Comparison of ENCODE assay signal across 8 mouse cellular contexts in genomic region chr9:21073044-21073840, GRCm38 (mm10). TPM values are rescaled to one million over a fixed set of nuclear protein-coding genes. Genes with fewer than 3 reads are reported as not detected.
A peak's percentile ranks its signal among the peaks of the same experiment; 100 is the strongest.
DNase-seq lines count a peak whose midpoint lies in the region; ATAC-seq and TF ChIP-seq lines count a peak whose summit lies in the region.

Gm49373 (minus strand) TSS chr9:21073096.
Fdx1l (minus strand) TSS chr9:21073614.

- peak within 1 kb of the TSS; percentile 87 for H3K4me2 ChIP-seq in heart, embryonic 13.5 days
- H3K4me2 ChIP-seq in liver, embryonic 12.5 days, result peak within 1 kb of the TSS; percentile 93
- H3K4me2 ChIP-seq in stomach, embryonic 15.5 days, result peak within 1 kb of the TSS; percentile 91

- no peaks in the 10 kb centered on the region for H3K27me3 ChIP-seq in C2C12 (ENCODE audit: control insufficient read depth, insufficient read depth, insufficient read length)
- no peaks in the 10 kb centered on the region for H3K27me3 ChIP-seq in erythroblast, embryonic 14.5 days (ENCODE audit: control insufficient read depth)
- H3K27me3 ChIP-seq in heart, embryonic 13.5 days (replicated peaks), result no peaks in the 10 kb centered on the region
- no peaks in the 10 kb centered on the region for H3K27me3 ChIP-seq in liver, embryonic 12.5 days (replicated peaks)
- no peaks in the 10 kb centered on the region for H3K27me3 ChIP-seq in stomach, embryonic 15.5 days (replicated peaks)

- WGBS in heart, embryonic 13.5 days, result 3% methylated on average over 58 of the region's 58 CpGs
- 1% methylated on average over 58 of the region's 58 CpGs for WGBS in liver, embryonic 12.5 days (ENCODE audit: insufficient replicate concordance)
- WGBS in stomach, embryonic 15.5 days, result 2% methylated on average over 58 of the region's 58 CpGs

- peak; percentile 74; the same call in 1 of the 2 replicates for ATAC-seq in heart, embryonic 13.5 days (ENCODE audit: extremely low read depth, insufficient number of reproducible peaks, low FRiP score, low TSS enrichment)
- ATAC-seq in liver, embryonic 12.5 days, result peak; percentile 91
- peak; percentile 94 for ATAC-seq in stomach, embryonic 15.5 days (ENCODE audit: insufficient read depth, low FRiP score, low read depth)

- peaks cover 31% of the 10 kb centered on the region for H3K79me2 ChIP-seq in C2C12 (ENCODE audit: control insufficient read depth, insufficient read depth)

- TF ChIP-seq POLR2A in brain, embryonic 14.5 days (IDR thresholded peaks at IDR 0.05; ENCODE audit: borderline replicate concordance, extremely low read depth, insufficient read depth, insufficient read length, poor library complexity, severe bottlenecking), result peak; percentile 51; the same call in 1 of the 2 replicates

- H3K36me3 ChIP-seq in C2C12 (ENCODE audit: control insufficient read depth, insufficient read depth), result peaks cover 42% of the 10 kb centered on the region
- peaks cover 67% of the 10 kb centered on the region for H3K36me3 ChIP-seq in erythroblast, embryonic 14.5 days (ENCODE audit: control insufficient read depth)
- peaks cover 74% of the 10 kb centered on the region for H3K36me3 ChIP-seq in heart, embryonic 13.5 days
- peaks cover 77% of the 10 kb centered on the region for H3K36me3 ChIP-seq in liver, embryonic 12.5 days
- H3K36me3 ChIP-seq in stomach, embryonic 15.5 days, result peaks cover 31% of the 10 kb centered on the region

- no peaks in the 10 kb centered on the region for H3K9me3 ChIP-seq in erythroblast, embryonic 14.5 days (ENCODE audit: control insufficient read depth, low read length)
- H3K9me3 ChIP-seq in heart, embryonic 13.5 days, result no peaks in the 10 kb centered on the region
- no peaks in the 10 kb centered on the region for H3K9me3 ChIP-seq in liver, embryonic 12.5 days (replicated peaks)
- no peaks in the 10 kb centered on the region for H3K9me3 ChIP-seq in stomach, embryonic 15.5 days

- H3ac ChIP-seq in C2C12 (ENCODE audit: control insufficient read depth, insufficient read length, low read depth), result peak within 1 kb of the TSS; percentile 95

- DNase-seq in brain, embryonic 14.5 days (ENCODE audit: low read depth), result peak; percentile 95
- peak; percentile 94 for DNase-seq in kidney, postnatal 10 days
- DNase-seq in natural killer cell, adult 2 months (ENCODE audit: low spot score in 2 of 2), result peak; percentile 80 to 82

- peak within 1 kb of the TSS; percentile 92 for H3K9ac ChIP-seq in heart, embryonic 13.5 days
- peak within 1 kb of the TSS; percentile 85 for H3K9ac ChIP-seq in liver, embryonic 12.5 days
- H3K9ac ChIP-seq in stomach, embryonic 15.5 days, result peak within 1 kb of the TSS; percentile 90

- peak within 1 kb of the TSS; percentile 71 for H3K27ac ChIP-seq in heart, embryonic 13.5 days (replicated peaks)
- H3K27ac ChIP-seq in liver, embryonic 12.5 days, result peak within 1 kb of the TSS; percentile 73
- H3K27ac ChIP-seq in stomach, embryonic 15.5 days, result peak within 1 kb of the TSS; percentile 52

- peaks cover 36% of the 10 kb centered on the region for H3K4me1 ChIP-seq in erythroblast, embryonic 14.5 days (ENCODE audit: control insufficient read depth)
- peaks cover 19% of the 10 kb centered on the region for H3K4me1 ChIP-seq in heart, embryonic 13.5 days
- peaks cover 33% of the 10 kb centered on the region for H3K4me1 ChIP-seq in liver, embryonic 12.5 days
- peaks cover 15% of the 10 kb centered on the region for H3K4me1 ChIP-seq in stomach, embryonic 15.5 days

- H3K79me3 ChIP-seq in C2C12 (ENCODE audit: low read depth), result peaks cover 22% of the 10 kb centered on the region

- no peak for TF ChIP-seq CTCF in C2C12 (IDR thresholded peaks at IDR 0.05; ENCODE audit: control insufficient read depth, insufficient read depth, insufficient read length)
- TF ChIP-seq CTCF in brain, embryonic 14.5 days (IDR thresholded peaks at IDR 0.05; ENCODE audit: borderline replicate concordance, extremely low read depth, insufficient read depth, insufficient read length), result no peak

- peak within 1 kb of the TSS; percentile 57 for H3K4me3 ChIP-seq in C2C12 (ENCODE audit: insufficient read depth, poor library complexity, severe bottlenecking)
- H3K4me3 ChIP-seq in erythroblast, embryonic 14.5 days (replicated peaks), result peak within 1 kb of the TSS; percentile 66
- H3K4me3 ChIP-seq in heart, embryonic 13.5 days, result peak within 1 kb of the TSS; percentile 86
- H3K4me3 ChIP-seq in liver, embryonic 12.5 days, result peak within 1 kb of the TSS; percentile 87
- peak within 1 kb of the TSS; percentile 93 for H3K4me3 ChIP-seq in stomach, embryonic 15.5 days (replicated peaks)

TF ChIP-seq in C2C12, 6 proteins besides CTCF, POLR2A, EP300 and RAD21:
- peak; percentile 97 for TF ChIP-seq USF1 (IDR thresholded peaks at IDR 0.05; ENCODE audit: low read depth)
- TF ChIP-seq MYOD1 (IDR thresholded peaks at IDR 0.05; ENCODE audit: control insufficient read depth, insufficient read length, low read depth), result no peak
- no peak for TF ChIP-seq CEBPB (IDR thresholded peaks at IDR 0.05; ENCODE audit: low read depth)
- TF ChIP-seq MAX (IDR thresholded peaks at IDR 0.05), result peak; percentile 91
- TF ChIP-seq MYOG (IDR thresholded peaks at IDR 0.05; ENCODE audit: control insufficient read depth, extremely low read depth, insufficient read length), result no peak
- TF ChIP-seq FOSL1 (IDR thresholded peaks at IDR 0.05; ENCODE audit: insufficient read depth, low read length, poor library complexity, severe bottlenecking), result no peak
TF ChIP-seq in C2C12: peak in this region for 2.

RNA-seq across cellular contexts. Expression of gene Gm49373, which starts in this region (rescaled TPM):
- polyA plus RNA-seq in C2C12 (2012; fragmentation: generic; extraction: Trizol), result 0.96 TPM
- 2.9 and 3.0 TPM in 2 replicates for polyA plus RNA-seq in brain, embryonic 14.5 days (2012; rRNA removed)
- 0.12 and 0.16 TPM in 2 replicates for polyA plus RNA-seq in erythroblast, embryonic 14.5 days (2012)
- 0.36 and 0.55 TPM in 2 replicates for polyA plus RNA-seq in heart, embryonic 13.5 days (2015; fragmentation: Nextera tagmentation; extraction: Ambion mirVana)
- 0.77 and 0.98 TPM in 2 replicates for polyA plus RNA-seq in liver, embryonic 12.5 days (2016; fragmentation: Nextera tagmentation; extraction: Ambion mirVana)
- polyA plus RNA-seq in stomach, embryonic 15.5 days (2015; fragmentation: Nextera tagmentation; extraction: Ambion mirVana), result 0.58 and 0.82 TPM in 2 replicates

RNA-seq across cellular contexts. Expression of gene Fdx1l, which starts in this region (rescaled TPM):
- 109 TPM for polyA plus RNA-seq in C2C12 (2012; fragmentation: generic; extraction: Trizol)
- polyA plus RNA-seq in brain, embryonic 14.5 days (2012; rRNA removed), result 68.4 and 86.0 TPM in 2 replicates
- 1.5 and 2.8 TPM in 2 replicates for polyA plus RNA-seq in erythroblast, embryonic 14.5 days (2012)
- polyA plus RNA-seq in heart, embryonic 13.5 days (2015; fragmentation: Nextera tagmentation; extraction: Ambion mirVana), result 51.1 and 53.4 TPM in 2 replicates
- polyA plus RNA-seq in liver, embryonic 12.5 days (2016; fragmentation: Nextera tagmentation; extraction: Ambion mirVana), result 48.7 and 49.6 TPM in 2 replicates
- polyA plus RNA-seq in stomach, embryonic 15.5 days (2015; fragmentation: Nextera tagmentation; extraction: Ambion mirVana), result 57.6 and 58.0 TPM in 2 replicates

Comparison
In these comparisons a context has a peak if more than half of its experiments do, and no peak if none do; other contexts are left out.
1. Peak in every context shown above with its lines: DNase-seq, ATAC-seq, H3K4me3 ChIP-seq and H3K27ac ChIP-seq.
2. RNA of gene Fdx1l (polyA plus RNA-seq): 109 TPM in C2C12 (single experiment), 68.4 to 86.0 TPM in brain, embryonic 14.5 days, 57.6 to 58.0 TPM in stomach, embryonic 15.5 days, 51.1 to 53.4 TPM in heart, embryonic 13.5 days and 48.7 to 49.6 TPM in liver, embryonic 12.5 days; 1.5 to 2.8 TPM in erythroblast, embryonic 14.5 days; every median in the first group is over 10 times any median in the second.